Mouse (Mus musculus) left cerebral cortex, adult 9 months (tissue): ENCODE data around the gene Gnl3l.

Experiments
- DNase-seq, 2 experiments: peaks; one replicate each; pipeline ENCODE4 v3.0.0; 2022; ENCODE audit warnings: low spot score in 2 of 2

Gene Gnl3l

GRCm38 (mm10) chrX:151016938-151017877 lies at the start of gene Gnl3l:
TSS of gene Gnl3l (minus strand) at chrX:151017322.
- DNase-seq: peak; percentile 75 to 87

- DNase-seq: no peak
Observed at GRCm38 (mm10) chrX:151066071-151066666, 49.0 kb upstream of the Gnl3l start.

GRCm38 (mm10) chrX:151061615-151062299 lies 44.6 kb upstream of the Gnl3l start:
- no peak for DNase-seq

- no peak for DNase-seq
Observed at GRCm38 (mm10) chrX:151059346-151059745, 42.2 kb upstream of the Gnl3l start.

- no peak for DNase-seq
Observed at GRCm38 (mm10) chrX:151055559-151055958, 38.4 kb upstream of the Gnl3l start.

GRCm38 (mm10) chrX:151054489-151054888 lies 37.4 kb upstream of the Gnl3l start:
- no peak for DNase-seq

GRCm38 (mm10) chrX:151050337-151050736 lies 33.2 kb upstream of the Gnl3l start:
- DNase-seq: peak in 1 of 2 experiments; percentile 63

- no peak for DNase-seq
Observed at GRCm38 (mm10) chrX:151049661-151050215, 32.6 kb upstream of the Gnl3l start.

- DNase-seq: no peak
Observed at GRCm38 (mm10) chrX:151047431-151048058, 30.4 kb upstream of the Gnl3l start.

GRCm38 (mm10) chrX:151046777-151047430 lies 29.8 kb upstream of the Gnl3l start:
- DNase-seq: peak in 1 of 2 experiments; percentile 77

GRCm38 (mm10) chrX:151046321-151046720 lies 29.2 kb upstream of the Gnl3l start:
- DNase-seq: no peak

GRCm38 (mm10) chrX:151045850-151046249 lies 28.7 kb upstream of the Gnl3l start, which contains the start of gene Fgd1:
TSS of gene Fgd1 (plus strand) at chrX:151046150.
- no peak for DNase-seq

- DNase-seq: no peak
Observed at GRCm38 (mm10) chrX:151041223-151041622, 24.1 kb upstream of the Gnl3l start.

- DNase-seq: no peak
Observed at GRCm38 (mm10) chrX:151031400-151031799, 14.3 kb upstream of the Gnl3l start.

GRCm38 (mm10) chrX:151018798-151019197 lies 1.7 kb upstream of the Gnl3l start:
- DNase-seq: no peak

GRCm38 (mm10) chrX:151017897-151018296 lies 775 bp upstream of the Gnl3l start:
- DNase-seq: no peak

- peak; percentile 16 to 52 for DNase-seq
Observed at GRCm38 (mm10) chrX:150996775-150997174, 20.3 kb downstream of the Gnl3l start.

- peak in 1 of 2 experiments; percentile 4 for DNase-seq
Observed at GRCm38 (mm10) chrX:150981621-150982020, 35.5 kb downstream of the Gnl3l start.

GRCm38 (mm10) chrX:150975424-150975823 lies 41.7 kb downstream of the Gnl3l start:
- no peak for DNase-seq

GRCm38 (mm10) chrX:150963027-150963426 lies 54.1 kb downstream of the Gnl3l start:
- DNase-seq: no peak

- no peak for DNase-seq
Observed at GRCm38 (mm10) chrX:150960702-150961101, 56.4 kb downstream of the Gnl3l start.
